Mouse (Mus musculus) embryo, embryonic 10.5 days (tissue): ENCODE data around the gene Pmp22.
A peak's percentile ranks its signal among the peaks of the same experiment; 100 is the strongest.

Experiments
- DNase-seq: peaks from one replicate; pipeline ENCODE4 v3.0.0-alpha.2; 2015; ENCODE audit warnings: low spot score

Gene Pmp22

DNA sequence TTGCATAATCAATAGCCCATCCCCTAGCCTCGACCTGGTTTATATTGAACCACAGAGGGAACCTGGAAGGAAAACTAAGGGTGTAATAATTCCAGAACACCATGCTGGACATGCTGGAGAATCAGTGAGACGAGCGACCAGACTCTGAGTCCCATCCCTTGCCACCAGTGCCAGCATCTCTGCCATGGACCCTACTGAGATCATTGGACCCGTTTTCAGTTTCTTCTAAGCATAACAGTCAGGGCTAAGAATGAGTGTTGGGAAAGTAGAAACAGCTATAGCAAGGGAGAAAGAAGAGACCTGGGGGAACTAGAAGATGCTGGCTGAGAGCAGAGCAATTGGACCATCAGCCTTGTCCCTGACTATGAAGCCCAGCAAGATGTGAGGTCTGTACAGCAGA lies 1.3 kb upstream of the Pmp22 start:
- no peak for DNase-seq

DNA sequence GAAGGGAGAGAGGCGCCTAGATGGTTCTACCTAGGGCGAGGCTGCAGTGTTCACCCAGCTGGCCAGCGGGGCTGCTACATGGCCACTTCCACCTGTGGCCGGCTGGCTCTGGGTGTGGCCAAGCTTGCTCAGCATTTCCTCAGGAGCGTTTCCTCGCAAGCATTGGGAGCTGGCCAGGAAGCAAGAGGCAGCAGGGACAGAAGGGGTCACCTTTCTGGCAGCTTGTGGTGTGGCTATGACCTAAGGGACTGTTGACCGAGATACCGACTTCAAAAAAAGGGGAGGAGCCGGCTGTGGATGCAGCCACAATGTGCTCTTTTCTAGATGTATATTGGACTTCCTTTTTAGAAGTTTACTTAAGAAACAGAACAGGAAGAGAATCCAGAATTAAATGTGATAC lies 593 bp downstream of the Pmp22 start:
- no peak for DNase-seq

DNA sequence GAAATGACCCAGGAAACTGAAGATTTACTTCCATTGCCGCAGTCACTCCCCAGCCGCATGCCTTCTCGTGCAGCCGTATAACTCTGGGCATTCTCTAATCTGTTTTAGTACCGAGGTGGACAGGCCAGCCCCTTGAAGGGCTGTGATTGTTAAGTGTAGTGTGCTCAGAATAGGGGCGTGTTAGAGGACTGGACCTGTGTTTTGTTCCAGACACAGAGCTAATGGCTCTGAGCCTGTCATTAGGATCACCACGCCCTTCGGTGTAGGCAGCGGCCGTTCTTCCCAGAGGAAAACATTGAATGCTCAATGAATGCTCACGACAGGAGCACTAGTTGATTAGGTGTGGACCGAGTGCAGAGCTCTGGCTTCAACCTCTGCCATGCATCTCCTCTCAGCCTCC lies 1.1 kb downstream of the Pmp22 start:
- DNase-seq, result no peak

DNA sequence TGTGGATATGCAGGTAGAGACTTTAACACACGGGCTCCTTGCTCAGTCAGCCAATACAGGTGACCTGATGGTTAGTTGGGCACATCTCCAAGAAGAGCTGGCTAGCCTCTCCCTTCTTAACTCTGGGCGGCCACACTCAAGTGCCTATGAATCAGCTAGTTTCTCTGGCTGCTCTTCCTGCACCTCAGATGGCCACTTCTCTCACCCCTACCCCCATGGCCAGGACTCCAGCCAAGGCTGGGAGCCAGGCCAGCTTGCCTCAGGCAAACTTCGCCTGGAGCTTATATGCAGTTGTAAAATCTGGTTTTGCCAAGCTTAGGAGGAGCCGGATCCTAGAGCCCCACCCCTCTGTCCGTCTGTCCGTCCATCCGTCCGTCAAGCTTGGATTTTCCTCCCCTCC lies 1.7 kb downstream of the Pmp22 start:
- no peak for DNase-seq

DNA sequence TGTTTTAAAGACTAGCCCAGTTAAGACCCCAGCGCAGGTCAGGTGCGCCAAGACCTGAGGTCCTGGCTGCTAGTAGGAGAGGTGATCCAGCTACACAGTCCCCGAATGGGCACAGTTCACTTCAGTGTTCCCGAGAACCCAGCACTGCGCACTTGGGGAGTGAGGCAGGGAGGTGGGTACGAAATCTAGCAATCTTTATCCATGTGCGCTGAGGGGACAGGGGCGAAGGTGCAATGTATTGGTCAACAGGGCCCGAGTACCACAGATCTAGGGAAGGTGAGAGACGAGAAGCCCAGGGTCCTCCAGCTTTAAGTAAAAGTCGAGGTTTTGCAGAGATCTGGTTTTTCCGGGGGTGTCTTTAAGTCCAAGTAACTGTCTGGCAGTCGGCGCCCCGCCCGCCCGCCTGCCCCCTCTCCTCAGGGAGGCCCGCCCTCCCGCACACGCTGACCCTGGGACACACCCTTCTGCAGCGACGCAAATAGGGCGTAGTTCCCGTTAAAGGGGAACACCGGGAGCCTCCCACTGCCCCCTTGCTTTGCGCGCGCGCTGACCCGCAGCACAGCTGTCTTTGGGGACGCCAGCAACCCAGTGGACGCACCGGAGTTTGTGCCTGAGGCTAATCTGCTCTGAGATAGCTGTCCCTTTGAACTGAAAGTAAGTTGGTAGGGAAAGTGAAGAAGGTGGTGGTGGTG lies 2.4 kb downstream of the Pmp22 start:
- peak; percentile 45 for DNase-seq

DNA sequence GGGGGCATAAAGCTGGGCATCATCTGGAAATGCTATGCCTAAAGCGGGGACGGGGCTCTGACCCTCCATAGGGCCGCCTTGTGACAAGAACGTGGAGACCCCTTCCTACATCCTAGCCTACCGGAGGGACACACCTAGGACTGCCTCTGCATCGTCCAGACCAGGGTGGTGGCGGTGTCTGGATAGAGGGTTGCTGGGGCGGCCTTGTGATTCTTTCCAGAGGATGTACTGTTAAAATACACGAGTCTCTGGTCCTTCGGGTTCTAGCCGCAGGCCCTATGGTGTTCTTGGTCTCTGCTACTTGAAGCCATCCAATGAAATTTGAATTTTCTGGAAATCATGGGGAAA lies 2.9 kb downstream of the Pmp22 start:
- DNase-seq, result peak; percentile 35

DNA sequence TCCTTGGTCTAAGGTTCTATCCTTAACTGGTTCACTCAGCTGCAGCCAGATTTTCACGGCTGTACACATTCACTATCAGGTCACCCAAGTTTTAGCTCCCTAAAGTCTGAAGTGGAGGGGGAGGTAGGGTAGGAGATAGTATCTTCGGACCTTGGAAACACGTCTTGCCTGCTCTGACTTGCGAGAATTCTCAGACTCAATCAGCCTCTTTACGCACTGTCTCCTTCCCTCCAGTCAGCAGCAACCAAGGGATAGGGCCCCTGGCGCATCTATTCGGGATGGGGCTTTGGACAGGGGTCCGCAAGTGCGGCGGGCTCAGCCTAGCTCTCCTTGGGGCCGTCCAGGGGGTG lies 3.3 kb downstream of the Pmp22 start:
- DNase-seq, result peak; percentile 55

DNA sequence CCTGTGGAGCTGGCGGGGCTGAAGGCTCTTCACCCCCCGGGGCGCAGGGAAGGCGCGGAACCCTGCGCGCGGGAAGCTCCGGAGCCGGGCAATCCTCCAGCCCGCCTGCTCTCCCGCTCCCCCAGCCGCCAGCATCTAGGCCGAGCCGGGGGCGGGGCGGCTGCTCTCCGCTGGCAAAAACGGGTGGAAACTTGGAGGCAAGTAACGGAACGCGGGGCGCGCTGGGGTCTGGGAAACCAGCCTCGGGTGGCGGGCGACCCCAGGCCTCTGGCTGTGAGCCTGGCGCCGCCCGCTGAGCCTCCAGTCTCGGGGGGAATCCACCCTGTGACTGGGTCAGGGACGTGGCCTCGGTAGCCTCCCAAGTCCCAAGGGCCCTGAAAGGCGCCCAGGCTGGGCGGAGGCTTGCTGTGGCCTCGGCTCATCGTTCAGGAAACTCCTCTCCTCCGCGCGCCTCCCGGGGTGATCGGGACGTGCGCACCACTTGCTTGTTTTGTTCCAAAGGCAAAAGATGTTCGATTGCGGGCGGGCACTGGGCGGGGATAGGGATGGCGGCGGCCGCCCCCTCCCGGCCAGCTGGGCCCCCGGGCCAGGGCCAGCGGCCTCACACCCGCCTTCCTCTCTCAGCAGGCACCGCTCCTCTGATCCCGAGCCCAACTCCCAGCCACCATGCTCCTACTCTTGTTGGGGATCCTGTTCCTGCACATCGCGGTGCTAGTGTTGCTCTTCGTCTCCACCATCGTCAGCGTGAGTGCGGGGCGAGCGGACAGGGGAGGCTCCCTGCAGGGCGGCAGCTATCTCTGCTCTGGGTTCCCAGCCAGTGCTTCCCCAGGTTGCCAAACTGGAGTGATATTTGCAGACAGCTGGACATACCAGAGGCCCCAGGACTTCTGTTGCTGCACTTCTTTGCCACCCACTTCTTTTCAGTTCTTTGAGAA lies 4.0 kb downstream of the Pmp22 start:
- peak; percentile 78 for DNase-seq

DNA sequence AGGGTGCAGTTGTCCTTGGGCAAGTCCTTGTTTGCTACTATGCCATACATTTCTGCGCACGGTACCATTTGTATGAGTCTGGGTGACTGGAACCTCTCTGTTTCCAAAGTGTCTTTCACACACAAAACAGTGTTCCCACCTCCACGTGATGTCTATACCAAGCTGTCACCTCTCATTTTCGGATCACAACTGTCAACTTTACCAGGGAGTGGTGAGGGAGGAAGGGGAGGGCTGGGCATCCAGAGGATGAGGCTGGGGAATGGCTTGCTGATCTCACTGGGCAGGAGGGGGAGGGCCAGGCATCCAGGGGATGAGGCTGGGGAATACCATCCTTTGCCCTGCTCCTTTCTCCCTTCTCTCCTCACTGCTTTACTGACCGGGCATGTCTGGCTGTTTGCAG lies 5.2 kb downstream of the Pmp22 start:
- no peak for DNase-seq

DNA sequence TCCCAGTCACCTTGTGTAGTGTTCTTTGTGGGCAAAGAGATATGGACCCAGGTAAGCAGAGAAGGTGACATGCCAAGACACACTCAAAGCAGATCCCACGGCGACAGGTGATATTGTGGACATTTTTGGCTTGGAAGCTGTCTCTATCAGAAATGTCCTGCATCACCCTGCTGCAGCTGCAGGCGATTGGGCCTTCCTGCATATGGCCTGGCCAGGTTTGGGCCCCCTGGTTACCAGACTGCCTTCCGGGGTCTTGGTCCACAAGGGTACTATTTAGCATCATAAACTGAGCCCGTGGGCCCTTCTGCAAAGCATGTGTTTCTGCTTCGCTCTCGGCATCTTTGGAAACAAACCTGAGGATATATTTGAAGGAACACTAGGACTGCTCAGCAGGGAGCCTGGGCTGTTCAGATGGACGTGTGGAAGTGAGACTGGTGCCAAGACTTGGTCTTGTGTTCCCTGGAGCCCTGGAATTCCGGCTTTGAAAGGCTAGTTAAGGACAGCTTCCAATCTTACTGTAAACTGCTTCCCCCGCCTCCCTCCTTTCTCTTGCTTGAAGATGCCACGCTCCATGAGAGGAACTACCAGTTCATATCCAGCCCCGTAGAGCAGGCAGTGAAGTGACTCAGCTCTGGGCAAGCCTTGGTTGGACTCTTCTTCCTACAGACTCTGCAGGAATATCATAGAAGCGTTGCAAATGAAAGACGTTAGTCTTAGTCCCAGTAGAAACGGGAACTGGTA lies 6.1 kb downstream of the Pmp22 start:
- DNase-seq, result no peak

DNA sequence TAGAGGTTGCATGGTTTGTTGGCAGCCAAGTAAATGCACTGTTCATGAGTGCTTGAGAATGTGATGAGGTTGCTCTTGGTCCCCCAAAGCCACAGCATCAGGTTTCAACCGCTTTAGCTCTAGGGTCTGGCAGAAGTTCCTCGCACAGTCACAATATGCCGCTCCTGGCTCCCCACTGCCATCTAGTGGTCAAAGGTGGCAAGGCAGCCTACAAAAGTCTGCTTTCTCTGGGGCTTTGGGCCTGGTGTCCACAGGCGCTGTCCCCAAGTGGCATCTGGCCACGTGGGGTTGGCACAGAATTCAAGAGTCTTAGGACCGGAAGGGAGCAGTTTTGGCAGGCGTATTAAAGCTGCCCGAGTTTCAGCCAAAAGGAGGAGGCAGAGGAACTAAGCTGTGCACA lies 6.8 kb downstream of the Pmp22 start:
- DNase-seq, result peak; percentile 94

DNA sequence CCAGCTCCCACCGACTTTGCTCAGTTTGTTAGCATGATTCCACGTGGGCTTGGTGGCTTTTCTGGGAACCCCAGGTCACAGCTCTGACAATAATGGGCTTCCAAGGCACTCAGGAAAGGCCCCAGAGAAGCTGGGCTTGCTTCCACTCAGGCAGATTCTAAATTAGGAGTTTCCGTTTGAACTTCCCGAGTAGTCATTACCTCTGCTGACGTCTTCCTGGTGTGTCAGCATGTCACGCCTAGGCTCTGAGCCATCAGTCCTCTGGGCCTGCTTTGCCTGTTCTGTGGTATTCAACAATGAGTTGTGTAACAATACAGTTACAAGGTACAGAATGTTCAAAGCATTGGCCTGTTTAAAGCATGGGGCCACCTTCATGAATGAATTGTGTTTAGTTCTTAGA lies 7.4 kb downstream of the Pmp22 start:
- no peak for DNase-seq

DNA sequence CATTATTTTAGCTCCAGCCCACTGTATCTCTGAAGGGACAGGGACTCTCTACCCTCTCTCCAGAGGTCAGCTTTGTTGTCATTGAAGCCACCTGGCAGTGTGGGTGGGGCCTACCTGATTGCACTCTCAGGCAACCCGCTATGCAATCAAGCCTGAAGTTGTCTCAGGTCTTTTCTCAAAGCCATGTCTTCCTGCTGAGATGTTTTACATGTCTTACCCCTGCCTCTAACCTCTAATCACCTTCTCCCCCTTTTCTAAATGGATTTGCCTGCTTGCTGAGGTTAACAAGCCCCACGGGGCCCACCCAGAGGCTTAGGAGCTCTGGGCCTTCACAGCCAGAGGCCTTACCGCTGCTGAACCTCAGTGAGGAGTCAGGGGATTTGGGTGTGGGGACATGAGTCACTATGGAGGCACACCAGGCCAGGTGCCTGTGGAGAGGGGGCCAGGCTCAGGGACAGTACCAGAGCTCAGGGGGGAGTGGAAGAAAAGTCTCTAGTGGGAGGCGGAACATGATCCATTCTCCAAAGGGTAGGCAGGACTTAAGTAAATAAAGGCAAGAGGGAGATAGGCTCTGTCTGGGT lies 8.1 kb downstream of the Pmp22 start:
- no peak for DNase-seq

DNA sequence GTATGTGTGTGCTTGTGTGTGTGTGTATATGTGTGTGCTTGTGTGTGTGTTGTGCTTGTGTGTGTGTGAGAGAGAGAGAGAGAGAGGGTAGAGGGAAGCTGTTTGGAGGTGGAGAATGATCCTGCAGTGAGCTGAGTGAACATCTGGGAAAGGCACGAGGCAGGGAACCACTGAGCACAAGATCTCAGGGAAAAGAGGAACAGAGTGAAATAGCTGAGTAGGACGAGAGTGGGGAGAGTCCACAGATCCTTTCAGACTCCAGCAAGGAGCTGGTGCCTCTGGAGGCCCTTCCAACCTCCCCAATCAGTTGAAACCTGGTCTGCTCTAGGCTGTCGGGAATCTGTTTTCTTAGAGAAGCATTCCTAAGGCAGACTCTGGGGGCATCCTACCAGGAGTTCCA lies 10.0 kb downstream of the Pmp22 start:
- no peak for DNase-seq

DNA sequence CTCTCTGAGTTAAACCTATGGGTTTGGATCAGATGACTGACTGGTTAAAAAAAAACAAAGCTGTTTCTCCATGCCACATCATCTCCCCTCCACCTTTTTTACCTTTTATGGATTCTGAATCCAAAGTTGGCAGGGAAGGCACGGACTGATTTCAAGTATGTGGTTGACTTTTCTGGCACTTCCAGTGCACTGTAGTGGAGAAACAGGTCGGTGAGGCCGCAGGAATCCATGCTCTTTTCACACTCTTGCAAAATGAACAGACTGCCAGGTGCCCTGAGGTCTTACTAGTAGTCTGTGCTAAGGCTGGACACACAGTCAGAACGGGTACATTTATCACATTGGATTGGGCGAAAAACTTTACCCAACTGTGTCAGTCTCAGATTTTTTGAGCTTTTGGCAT lies 13.5 kb downstream of the Pmp22 start:
- DNase-seq, result no peak

DNA sequence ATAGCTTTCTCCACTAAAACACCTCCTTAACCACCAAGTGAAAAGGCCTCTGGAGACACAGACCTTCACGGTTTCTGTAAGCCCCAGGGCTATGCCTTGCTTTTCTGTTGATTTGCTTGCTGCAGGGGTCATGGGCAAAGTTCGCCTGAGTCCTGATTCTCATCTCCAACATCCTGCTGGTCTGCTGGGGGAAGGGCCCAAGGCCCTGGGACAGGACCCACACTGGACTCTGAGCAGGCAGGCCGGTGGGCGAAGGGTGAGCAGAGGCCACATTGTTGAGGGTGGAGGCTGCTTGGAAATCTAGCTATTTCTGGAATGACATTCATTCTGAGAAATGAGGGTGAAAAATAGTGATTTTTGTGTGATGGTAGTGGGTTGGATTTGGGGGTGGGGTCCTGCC lies 14.0 kb downstream of the Pmp22 start:
- no peak for DNase-seq

DNA sequence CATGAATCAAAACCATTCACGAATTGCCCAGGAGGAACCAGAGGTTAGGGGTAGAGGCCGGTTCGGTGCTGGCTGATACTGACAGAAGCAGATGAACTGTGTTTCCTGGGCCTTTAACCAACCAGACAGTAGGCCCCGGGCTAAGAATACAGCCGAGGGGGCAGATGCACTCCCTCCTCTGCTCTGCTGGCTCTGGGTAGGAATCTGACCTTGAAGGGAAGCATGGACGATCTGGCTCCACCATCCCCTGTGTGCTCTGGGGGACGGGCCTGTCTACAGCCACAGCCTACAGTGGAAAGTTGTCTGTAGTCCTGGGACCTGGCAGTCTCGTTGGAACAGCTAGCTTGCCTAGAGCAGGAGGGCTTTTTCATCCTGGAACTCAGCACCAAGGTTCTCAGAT lies 14.7 kb downstream of the Pmp22 start:
- DNase-seq, result no peak

DNA sequence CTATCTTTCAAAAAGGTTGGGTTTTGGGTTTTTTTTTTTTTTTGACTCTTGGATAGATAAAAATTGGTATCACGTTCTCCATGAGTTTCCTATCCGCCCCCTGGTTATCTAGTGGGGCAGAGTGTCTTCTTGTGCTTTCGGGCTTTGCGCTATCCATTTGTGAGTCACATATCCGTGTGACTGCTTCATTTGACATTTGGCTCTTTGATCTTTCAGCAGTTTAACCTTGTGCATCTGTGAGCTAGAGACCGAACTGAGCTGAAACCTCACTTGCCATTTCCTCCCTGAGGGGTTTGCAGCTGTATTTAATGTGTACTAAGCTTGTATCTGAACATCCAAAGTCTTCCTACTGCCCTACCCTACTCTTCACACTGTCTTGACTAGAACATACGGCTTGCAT lies 17.8 kb downstream of the Pmp22 start:
- DNase-seq, result no peak

DNA sequence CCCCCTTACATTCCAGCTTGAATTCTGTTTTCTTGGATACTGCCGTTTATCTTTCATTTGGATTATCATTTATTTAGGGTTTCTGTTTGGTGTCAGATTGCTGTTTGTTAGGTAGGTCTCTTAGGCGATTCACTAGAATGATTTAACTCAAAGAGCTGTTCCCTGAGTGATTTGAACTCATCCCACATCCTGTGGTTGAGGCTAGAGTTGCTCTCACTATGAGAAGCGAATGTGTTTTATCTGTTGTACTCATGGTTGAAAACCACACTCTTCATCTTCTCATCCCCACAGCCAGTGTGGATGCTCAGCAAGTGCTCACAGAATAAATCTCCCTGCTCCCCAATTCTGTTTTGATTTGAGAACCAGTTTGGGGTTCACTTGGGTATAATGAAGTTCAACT lies 19.5 kb downstream of the Pmp22 start:
- no peak for DNase-seq

DNA sequence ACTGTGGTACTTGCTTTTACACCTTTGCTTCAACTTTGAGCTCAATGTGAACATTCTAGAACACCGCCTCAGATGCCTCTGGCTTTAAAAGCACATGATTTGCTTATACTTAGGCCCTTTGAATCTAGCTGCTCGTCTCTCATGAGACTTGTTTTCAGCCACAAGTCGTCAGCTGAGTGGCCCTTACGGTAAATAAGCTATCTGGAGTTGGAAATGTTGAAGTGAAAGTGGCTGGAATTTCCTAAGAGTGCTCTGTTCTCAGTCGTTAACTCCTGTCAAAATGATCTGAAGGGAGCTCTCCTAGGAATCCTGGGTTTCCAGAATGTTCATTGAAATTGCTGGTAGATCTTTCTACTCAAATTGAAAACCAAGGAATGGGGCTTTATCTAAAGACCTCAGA lies 23.1 kb downstream of the Pmp22 start:
- no peak for DNase-seq

DNA sequence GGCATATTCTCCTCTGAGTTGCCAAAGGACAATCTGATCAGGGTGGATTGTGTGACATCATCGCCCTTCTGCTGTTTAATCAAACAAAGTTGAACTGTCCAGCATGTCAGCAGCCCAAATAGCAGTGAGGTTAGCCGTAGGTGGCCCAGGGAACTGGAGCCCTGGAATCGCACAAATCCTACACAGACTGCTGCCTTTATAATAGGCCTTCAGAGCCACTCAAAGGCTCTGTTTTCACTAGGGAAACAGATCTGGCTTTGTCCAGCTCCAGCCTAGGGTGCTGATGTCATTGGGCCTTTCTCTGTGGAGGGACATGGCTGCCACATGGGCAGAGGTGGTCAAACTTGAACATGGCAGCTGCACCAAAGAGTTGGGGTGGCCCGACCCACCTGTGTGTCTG lies 28.3 kb downstream of the Pmp22 start:
- no peak for DNase-seq

DNA sequence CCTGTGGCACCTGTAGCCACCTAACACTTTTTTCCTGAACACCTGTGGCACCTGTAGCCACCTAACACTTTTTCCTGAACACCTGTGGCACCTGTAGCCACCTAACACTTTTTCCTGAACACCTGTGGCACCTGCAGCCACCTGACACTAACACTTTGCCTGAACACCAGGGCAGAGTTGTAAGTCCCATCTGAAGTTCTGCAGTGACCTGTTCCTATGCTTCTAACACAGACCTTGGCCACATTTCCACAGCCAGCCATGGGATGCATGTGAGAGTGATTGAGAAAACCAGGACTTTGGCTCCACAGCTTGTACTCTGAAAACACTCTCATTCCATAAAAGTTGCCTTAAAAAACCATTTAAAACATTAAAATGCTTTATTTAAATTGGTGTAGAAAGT lies 32.1 kb downstream of the Pmp22 start:
- DNase-seq, result no peak

DNA sequence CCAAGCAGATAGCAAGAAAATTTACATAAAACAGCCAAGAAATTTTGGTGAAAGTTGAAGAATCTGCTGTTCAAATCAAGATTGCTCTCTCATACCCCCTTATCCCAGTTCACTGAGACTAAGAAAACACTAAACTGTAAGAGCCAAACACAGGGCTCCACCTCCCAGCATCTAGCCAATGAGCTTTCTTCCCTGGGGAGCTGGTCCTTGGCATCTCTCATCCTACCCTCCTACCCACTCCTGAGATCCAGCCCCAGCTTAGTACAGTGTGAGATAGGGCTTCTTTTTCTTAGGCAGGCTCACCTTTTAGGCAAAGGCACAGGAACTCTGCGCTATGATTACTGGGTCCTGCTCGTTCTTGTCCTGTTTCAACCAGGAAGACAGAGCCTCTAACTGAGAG lies 34.0 kb downstream of the Pmp22 start:
- DNase-seq, result no peak
